Mouse (Mus musculus) testis, postnatal 10 days (tissue): Measurements from ENCODE around the gene Klrg2.
"Not testable (repeated sequence)": the region's sequence is repeated elsewhere in the genome, so short reads cannot be mapped to it uniquely, and the experiment has no call there.

ENCODE experiments used
- DNase-seq: peaks from one replicate; pipeline ENCODE4 v3.0.0; 2021; ENCODE audit warnings: low spot score

Klrg2 gene

DNA sequence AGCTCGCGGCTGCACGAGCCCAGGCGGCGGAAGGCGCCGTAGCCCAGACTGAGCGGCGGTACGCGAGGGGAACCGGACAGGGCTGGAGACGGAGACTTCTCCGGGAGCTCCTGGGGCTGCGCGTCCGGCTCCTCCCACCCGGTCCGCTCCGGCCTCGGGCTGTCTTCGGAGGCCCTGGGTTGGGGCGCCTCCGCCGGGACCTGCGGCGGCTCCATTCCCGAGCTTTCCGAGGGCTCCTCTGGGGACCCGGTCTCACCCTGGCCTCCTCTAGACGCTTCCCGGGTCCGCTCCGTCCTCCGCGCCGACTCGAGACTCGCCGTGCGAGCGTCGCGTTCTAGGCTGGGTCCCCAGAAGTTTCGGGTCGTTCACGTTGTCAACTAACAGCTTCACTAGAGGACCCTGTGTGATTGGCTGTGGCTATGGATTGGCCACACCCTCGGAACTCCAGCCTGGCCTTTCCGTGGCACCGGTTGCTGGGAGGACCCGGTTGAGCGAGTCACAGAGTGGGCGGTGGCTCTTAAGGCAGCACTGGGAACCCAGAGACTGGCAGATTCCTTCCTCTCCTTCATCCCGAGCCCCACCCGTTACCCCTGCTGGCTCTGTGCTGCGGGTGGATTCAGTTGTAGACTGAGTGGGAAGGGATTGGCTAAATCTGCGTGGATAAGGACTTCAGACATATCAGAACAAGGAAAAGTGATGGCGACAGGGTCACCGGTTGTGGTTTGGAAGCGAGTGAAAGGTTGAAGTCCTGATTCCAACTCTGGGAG is at the start of gene Klrg2:
TSS of gene Klrg2 (minus strand) at position 391 of the 767 bp plus-strand sequence.
- DNase-seq: peak; percentile 55

DNA sequence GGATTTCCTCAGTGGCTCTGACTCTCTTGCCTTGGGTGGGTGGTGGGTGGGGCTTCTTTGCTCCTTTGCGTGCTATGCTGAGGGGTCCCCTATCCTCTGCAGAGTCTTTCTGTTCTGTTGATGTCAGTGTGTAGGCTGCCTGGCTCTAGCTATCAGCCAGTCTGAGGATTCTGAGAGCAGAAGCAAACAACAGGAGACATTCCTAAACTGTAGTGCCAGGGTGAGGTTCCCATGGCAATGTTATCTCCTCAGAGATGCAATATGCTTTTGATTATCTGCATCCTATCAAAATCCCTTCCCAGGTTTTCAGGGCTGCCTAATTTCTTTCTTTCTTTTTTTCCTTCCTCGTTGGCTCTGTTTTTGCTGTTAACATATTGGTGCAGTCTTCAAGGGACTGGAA is 45.5 kb upstream of the Klrg2 start:
- no peak for DNase-seq

DNA sequence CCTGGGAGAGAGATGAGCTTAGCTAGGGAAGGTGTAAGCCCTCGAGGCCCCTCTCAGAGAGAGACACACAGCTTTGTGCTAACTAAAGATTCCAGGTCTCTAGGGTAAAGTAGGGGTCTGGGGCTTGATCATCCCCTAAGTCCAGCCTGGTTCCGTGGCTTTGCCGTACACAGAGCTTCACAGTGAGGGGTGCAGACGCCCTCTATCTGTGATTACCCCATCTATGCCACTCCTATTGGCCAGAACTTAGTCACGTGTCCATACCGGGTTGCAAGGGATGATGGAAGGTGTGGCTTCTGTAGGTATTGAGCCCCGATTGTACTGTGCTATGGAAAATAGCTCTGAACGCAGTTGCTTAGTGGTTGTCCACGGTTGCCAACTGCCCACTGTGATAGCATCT is 40.6 kb upstream of the Klrg2 start:
- no peak for DNase-seq

DNA sequence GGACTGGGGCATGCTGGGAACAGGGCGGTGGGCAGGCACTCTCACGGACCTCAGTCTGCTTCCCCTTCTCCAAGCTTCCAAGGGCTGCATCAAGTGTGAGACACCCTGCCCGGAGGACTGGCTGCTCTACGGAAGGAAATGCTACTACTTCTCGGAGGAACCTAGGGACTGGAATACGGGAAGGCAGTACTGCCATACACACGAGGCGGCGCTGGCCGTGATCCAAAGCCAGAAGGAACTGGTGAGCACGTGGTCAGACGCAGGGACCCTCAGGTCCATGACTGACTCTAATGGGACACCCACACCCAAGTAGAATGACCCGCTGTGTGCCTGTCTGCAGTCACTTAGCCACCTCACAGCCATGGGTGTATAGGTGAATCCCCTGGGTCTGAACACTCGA is 39.7 kb upstream of the Klrg2 start:
- no peak for DNase-seq

DNA sequence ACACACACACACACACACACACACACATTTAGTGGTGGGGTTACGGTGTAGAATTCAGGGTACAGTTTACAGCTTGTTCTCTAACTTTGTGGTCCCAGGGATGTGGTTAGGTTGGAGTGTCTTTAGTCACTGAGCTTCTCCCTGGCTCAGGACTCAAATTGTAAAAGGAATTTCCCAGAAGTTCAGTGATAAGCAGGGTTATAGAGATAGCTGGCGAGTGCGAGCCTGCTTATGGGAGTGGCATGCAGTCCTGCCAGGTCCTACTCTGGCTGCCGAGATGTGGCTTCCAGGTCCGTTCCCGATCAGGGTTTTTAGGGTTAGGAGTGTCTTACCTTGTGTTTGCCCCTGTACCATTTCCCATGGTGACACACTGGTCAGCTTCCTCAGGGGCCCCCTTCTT is 39.2 kb upstream of the Klrg2 start:
- no peak for DNase-seq

DNA sequence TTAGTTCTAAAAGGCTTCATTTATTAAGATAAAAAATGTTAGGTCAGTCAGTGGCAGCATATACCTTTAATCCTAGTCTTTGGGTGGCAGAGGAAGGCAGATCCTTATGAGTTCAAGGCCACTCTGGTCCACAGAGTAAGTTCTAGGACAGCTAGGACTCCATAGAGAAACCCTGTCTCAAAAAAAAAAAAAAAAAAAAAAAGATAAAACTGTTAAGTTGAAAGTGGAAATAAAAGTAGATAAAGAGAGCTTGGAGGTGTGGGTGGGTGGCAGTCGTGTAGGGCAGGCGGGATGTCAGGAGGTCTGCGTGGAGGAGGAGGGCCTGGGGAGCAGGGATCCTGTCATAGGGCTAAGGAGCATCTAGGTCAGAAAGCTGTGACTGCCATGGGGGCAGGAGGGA is 35.0 kb upstream of the Klrg2 start:
- DNase-seq: no peak

DNA sequence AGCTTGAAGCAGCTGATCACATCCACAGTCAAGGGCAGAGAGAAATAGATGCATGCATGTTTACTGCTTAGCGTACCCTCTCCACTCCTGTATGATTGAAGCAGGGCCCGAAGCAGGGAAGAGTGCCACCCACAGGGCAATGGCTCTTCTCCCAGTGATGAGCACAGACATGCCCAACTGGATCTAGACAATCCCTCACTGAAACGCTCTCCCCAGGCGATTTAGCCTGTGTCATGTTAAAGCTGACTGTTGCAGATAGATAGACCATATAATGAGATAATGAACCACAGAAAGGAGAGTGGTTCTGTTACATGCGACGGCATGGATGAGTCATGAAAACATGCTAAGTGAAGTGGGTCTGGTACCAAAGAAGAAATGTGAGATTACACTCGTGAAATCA is 34.2 kb upstream of the Klrg2 start:
- DNase-seq: no peak

DNA sequence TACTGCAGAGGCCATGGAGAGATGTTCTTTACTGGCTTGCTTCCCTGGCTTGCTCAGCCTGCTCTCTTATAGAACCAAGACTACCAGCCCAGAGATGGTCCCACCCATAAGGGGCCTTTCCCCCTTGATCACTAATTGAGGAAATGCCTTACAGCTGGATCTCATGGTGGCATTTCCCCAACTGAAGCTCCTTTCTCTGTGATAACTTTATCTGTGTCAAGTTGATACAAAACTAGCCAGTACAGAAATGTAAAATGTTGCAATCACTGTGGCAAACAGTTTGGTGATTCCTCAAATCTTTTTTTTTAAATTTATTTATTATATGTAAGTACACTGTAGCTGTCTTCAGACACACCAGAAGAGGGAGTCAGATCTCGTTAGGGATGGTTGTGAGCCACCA is 33.4 kb upstream of the Klrg2 start:
- not testable (repeated sequence) for DNase-seq

DNA sequence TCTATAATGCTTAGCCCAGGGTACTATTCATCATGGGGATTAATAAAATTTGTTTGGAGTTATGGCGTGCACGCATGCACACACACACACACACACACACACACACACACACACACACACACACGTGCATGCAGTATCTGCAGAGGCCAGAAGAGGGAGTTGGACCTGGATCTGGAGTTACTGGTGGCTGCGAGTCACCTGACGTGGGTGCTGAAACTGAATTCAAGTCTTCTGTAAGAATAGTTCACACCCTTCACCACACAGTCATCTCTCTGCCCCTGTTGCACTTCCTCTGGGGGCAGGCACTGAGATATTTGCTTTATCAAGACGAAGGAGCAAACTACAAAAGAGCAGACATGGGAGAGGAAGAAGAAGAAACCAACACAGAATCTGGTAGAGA is 32.5 kb upstream of the Klrg2 start:
- DNase-seq: peak; percentile 35

DNA sequence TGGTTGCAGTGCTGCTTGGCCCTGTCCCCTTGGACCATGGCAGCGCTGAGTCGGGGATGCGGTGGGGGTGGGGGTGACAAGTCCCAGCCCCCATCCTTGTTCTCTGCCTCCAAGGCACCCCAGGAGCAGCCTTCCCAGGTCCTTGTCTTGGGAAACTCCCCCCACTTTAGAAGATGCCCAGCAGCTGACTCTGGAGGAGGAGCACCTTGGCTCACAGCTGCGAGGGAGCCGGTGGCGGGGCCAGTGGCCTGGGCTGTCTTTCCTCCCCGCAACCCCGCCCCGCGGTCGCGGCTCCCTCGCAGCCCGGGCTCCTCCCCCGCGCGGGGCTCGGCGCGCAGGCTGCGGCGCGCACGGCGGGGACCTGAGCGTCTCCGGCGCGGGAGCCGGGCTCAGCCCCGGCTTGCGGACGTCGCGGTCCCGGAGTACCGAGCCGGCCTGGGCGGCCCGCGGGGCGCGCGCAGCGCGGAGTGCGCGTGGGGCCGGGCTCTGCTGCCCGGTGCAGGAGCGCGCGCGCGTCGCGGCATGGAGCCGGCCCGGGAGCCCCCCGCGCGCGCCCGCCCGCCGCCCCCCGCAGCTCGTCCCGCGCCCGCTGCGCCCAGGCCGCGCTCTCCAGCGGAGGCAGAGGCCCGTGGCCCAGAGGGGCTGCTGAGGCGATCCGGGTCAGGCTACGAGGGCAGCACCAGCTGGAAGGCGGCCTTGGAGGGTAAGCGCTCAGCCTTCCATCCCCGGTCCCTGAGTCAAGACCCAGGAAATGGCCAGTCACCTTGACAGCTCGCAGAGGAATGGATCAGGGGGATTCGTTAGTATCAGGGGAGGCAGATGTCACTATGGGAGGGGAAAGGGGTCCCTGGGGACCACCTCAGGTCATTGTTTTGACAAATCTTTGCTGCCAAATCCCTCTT is 25.9 kb upstream of the Klrg2 start, which contains the start of gene Clec2l:
TSS of gene Clec2l (plus strand) at position 356 of the 902 bp plus-strand sequence.
- DNase-seq: peak; percentile 70

DNA sequence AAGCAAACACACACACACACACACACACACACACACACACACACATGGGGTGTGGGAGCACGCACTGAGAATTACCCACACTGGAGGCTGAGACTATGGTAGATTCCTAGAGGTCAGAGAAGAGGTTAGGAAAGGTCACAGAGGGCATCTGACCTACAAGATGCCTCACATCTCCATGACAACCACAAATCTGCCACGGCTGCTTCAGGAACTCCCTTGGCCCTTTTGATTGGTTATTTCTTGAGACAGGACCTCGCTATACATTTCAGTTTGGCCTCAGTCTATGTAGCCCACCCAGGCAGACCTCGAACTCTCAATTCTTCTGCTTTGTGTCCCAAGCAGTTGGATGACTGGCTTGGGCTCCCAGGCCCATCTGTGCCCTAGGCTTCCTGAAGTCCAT is 24.6 kb upstream of the Klrg2 start:
- no peak for DNase-seq

DNA sequence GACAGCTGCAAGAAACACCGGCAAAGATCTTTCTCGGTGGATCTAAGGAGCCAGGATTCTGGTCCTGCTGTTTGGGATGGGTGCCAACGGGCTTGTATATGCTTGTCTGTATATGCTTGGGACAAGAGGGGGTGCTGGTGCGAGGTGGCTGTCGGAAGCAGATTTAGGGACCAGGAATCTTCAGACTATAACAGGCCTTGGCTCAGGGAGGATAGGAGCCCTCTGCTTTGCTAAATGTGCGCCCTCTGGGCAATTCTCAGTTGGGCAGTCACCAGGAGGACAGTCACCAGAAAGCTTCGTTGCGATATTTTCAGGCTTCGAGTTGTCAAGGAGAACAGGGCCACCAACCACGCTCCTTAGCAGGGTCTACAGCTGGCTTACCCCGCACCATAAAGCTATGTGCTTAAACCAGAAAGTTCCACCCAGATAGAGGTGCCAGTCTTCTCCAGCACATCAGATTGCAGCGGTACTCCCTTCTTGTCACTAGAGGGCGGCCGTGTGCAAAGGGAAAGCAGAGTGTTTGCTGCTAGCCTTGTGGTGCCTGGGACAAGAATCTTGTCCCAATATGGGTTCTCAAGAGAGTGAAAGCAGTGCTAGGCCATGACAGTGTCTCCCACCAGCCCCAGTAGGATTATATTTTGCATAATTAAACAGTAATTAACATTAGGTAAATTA is 13.4 kb upstream of the Klrg2 start:
- DNase-seq: peak; percentile 78

DNA sequence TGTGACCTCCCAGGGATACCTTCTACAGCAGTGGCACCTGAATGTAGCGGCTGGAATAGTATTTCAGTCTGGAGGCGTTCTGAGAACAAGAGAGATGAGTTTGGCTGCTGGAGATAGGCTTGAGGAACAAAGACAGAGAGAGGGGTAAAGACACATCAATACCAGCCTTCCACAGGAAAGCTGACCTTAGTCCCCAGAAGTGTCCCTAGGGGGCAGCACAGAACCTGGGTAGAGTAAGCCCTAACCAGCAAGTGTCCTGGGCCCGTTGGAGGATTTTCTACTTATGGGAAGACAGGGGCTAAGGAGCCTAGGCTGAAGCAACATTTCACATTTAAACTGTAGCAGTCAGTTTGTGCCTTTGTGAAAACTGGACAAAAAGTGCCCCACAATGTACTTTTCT is 12.5 kb upstream of the Klrg2 start:
- no peak for DNase-seq

DNA sequence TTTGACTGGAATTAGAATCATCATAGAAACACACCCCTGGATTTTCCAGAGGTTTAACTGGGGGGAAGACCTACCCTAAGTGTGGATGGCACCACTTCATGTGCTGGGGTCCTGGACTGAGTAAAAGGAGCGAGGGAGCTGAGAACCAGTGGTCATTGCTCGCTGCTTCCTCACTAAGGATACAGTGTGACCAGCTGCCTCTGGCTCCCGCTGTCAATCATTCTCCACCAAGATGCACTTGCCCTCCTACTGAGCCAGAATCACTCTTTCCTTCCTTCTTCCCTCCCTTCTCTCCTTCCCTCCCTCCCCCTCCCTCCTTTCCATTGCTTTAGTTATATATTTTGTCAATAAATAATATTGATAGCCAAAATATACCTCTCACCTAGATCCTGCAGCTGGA is 6.0 kb upstream of the Klrg2 start:
- DNase-seq: no peak

DNA sequence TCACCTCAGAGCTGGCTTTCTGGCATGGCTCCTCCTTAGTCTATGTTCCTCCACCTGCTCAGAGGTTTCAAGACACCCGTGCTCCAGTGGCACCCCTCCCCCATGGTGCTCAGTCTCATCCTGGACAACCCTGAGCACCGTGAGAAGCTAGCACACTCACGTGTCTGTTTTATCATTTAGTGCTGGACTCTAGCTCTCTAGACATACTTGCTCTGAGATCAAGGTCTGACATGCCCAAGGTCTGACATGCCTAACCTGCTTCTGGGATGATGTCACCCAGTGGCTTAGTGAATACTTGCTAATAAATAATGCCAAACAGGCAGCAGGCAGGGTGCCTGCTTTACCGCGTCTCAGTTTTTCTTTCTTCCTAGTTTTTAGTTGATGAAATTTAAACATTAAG is 5.6 kb upstream of the Klrg2 start:
- DNase-seq: no peak

DNA sequence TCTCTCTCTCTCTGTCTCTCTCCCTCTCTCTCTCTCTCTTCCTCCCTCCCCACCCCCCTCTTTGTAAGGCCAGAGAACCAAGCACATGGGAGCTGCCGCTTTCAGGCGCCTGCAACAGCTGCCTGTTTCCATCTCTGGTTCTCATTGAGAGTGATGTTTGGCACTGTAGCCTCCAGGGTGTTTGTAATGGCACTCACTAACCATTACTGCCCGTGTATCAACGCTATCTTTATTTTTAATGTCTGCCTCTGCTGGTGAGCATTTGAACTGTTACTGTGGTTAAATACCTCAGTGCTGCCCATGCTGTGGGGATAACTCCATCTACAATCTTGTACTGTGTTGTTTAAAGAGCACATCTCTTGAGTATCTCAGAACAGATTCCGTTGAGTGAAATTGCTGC is 4.6 kb upstream of the Klrg2 start:
- DNase-seq: no peak

DNA sequence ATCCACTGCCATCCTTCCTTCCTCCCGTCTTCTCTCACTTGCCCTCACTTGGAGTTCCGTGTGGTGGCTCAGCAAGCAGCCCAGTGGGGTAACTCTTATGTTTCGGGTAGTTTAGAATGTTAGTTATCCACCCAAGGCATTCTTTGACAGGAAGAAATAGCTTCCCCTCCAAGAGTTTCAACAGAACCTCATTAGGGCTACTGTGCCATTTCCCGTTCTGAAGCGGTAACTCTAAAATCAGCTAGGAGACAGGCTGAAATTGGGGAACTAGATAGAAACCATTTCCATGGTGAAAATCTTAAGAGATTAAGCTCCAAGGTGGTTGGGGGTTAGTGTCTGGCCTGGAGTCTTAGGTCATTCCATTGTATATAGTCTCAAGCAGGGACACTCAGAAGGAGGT is 4.2 kb upstream of the Klrg2 start:
- no peak for DNase-seq

DNA sequence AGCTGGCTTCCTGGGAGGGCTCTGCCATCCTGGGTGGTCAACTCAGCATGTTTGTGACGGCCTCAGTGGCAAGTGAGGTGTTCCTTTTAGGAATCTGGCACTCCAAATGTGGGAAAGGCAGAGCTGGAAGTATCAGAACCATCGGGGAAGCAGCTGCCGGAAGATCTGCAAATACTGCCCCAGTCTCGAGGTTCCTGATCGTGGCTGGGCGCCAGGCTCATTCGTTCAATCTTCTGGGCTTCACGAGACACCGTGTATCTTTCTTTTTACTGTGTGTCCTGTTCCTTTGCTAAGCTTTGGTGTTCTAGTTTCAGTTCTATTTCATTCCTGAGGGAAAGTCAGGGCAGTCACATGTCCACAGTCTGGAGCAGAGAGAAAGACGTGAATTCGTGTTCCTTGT is 3.4 kb upstream of the Klrg2 start:
- peak; percentile 67 for DNase-seq

DNA sequence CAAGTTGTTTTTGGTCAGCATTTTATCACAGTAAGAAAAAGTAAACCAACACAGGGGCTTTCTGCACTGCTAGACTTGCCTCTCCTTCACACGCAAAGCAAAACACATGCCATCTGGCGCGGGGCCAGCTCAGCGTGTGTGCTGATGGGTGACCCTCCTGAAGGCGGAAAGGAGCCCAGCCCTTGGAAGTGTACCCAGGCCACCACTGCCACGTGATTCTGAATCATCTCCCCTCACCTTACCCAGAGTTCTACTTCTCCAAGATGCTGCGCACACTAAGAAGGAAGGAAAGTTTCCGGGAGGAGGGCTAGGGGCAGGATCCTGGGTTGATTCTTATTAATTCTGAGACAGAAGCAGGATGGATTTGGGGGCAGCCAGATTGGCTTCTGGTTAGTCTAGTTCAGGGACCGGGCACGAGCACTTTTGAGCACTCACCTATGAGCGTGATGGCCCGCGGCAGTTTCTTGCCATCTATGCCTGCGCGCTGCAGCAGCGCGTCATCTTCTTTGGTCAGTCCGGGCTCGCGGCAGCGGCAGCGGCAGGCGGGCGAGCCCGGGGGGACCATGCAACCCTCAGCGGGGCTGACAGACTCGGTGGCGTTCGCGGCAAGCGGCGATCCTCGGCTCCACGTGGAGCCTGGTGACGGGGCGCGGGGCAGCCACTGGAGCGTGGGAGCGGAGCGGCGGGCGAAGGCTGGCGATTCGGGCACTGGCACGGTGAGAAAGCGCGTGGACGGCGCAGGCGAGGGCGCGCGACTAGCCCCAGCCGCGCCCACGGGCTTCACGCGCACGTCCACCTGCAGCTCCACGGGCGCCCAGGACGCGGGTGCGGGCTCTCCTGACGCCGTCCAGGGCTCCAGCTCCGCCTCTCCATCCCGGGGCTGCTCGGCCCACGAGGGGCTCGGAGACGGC is 846 bp downstream of the Klrg2 start:
- peak; percentile 78 for DNase-seq

DNA sequence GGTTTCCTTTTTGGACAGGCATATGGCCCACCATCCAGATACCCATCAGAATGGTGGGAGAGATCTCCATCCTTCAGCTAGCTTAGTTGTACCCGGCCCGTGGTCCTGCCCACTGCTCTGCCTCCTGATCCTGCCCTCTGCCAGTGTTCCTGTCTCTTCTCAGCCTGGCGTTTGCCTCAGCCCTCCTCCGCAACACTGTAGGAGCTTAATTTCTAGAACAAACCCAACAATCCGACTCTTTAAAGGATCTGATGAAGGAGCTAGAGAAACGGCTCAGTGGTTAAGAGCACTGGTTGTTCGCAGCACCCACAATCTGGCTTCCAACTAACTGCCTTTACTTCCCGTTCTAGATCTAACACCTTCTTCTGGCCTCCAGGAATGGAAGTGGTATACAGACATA is 2.6 kb downstream of the Klrg2 start:
- DNase-seq: no peak

DNA sequence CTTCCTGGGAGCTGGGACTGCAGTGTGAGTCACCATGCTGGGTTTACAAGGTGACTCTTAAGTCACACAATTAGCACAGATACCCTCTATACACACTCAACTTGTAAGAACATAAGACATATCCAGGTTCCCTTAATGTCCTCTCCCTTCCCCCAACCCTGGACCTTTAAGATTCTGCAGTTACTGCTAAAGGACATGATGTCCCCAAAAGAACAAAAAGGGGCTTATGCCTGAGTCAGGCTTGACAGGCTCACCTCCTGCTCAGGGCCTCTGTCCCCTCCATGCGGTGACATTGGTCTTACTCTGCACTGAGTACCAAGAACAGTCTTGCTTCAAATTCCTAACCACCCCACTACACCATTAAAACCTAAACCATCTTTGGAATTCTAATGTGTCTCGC is 4.2 kb downstream of the Klrg2 start:
- peak; percentile 15 for DNase-seq

DNA sequence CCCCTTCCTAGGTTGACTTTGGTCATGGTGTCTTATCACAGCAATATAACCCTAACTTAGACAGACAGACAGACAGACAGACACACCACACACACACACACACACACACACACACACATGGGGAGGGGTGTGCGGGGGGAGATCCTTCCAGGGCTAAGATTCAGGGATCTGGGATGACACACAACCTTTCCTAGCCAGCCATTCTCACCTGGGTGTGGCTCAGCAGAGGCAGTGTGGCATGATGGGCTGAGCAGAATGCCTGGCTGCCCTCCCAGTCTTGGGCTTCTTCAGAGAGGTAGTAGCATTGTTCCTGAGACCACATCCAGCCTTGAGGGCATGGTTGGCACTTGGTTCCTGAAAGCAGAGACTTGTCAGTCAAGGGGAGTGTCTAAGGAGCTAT is 7.5 kb downstream of the Klrg2 start:
- DNase-seq: no peak
